Mouse (Mus musculus) midbrain, embryonic 15.5 days (tissue): ENCODE results near the gene Pde4d. TPM values are rescaled to one million over a fixed set of nuclear protein-coding genes. Genes with fewer than 3 reads are reported as not detected.

Experiments used
- ATAC-seq: fragments of 200-750 bp; cut with Nextera tagmentation; replicated peaks from 2 replicates; pipeline ENCODE4 v1.8.0; 2017; ENCODE audit warnings: moderate TSS enrichment
- H3K27ac ChIP-seq: fragments of 300-500 bp; sonication (generic); 2 replicates; pipeline ENCODE4 v1.5.1; 2015; ENCODE audit warnings: mild to moderate bottlenecking, inconsistent platforms
- H3K27me3 ChIP-seq: fragments of 300-500 bp; sonication (generic); replicated peaks from 2 replicates; pipeline ENCODE4 v1.6.1; 2015; ENCODE audit warnings: inconsistent platforms
- H3K36me3 ChIP-seq: fragments of 300-500 bp; sonication (generic); replicated peaks from 2 replicates; pipeline ENCODE4 v1.6.1; 2015; ENCODE audit warnings: inconsistent platforms
- H3K4me1 ChIP-seq: fragments of 300-500 bp; sonication (generic); 2 replicates; pipeline ENCODE4 v1.6.1; 2015; ENCODE audit warnings: inconsistent platforms
- H3K4me2 ChIP-seq: fragments of 300-500 bp; sonication (generic); 2 replicates; pipeline ENCODE4 v1.6.1; 2015; ENCODE audit warnings: inconsistent platforms, mild to moderate bottlenecking, moderate library complexity
- H3K4me3 ChIP-seq: fragments of 300-500 bp; sonication (generic); 2 replicates; pipeline ENCODE4 v1.5.1; 2015; ENCODE audit warnings: mild to moderate bottlenecking, inconsistent platforms
- H3K9ac ChIP-seq: fragments of 300-500 bp; sonication (generic); 2 replicates; pipeline ENCODE4 v1.6.1; 2015; ENCODE audit warnings: mild to moderate bottlenecking, inconsistent platforms
- H3K9me3 ChIP-seq: fragments of 300-500 bp; sonication (generic); 2 replicates; pipeline ENCODE4 v1.6.1; 2016; ENCODE audit warnings: inconsistent platforms
- WGBS: fragments of 180-500 bp; shearing (Covaris S2); methylation state at CpG from one replicate; pipeline ENCODE4 v1.1.7; 2015; ENCODE audit warnings: mixed read lengths; 5-methylcytosine and 5-hydroxymethylcytosine counted together
- polyA plus RNA-seq: library from polyadenylated mRNA; unstranded; fragments of >200 nt; fragmentation: Nextera tagmentation; extraction: Ambion mirVana; gene quantifications from 2 replicates; pipeline ENCODE4 v1.2.1, GENCODE M21; 2015

Gene Pde4d
- polyA plus RNA-seq, 1 experiment from 2014 or later: 27.1 TPM

DNA sequence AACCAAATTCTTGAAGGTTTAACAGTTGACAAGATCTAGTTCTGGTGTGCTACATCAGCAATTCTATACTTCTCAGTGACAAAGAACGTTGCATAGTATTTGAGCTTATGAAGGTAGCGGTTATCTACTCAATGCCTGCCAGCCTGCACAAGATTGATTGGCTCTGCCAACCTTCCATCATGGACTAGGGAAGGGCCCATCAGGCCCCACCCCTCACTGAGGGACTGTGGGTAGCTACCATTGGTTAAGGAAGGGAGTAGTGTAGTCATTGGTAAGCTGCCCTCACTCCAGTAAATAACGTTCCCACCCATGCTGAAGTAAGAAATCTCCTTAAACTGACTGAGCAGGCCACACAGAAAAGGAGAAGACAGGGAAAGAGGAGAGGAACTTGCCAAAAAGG, 1378.2 kb downstream of the Pde4d start:
- no peak overlapping the region for H3K4me2 ChIP-seq
- WGBS: 85% methylated on average over 3 of the region's 3 CpGs
- no peak overlapping the region for H3K9ac ChIP-seq
- H3K4me3 ChIP-seq: no peak overlapping the region
- ATAC-seq: no peak
- H3K27ac ChIP-seq: no peak overlapping the region
- no peaks in the 10 kb centered on the region for H3K36me3 ChIP-seq
- peaks cover 21% of the 10 kb centered on the region for H3K4me1 ChIP-seq
- no peaks in the 10 kb centered on the region for H3K9me3 ChIP-seq
- no peaks in the 10 kb centered on the region for H3K27me3 ChIP-seq

DNA sequence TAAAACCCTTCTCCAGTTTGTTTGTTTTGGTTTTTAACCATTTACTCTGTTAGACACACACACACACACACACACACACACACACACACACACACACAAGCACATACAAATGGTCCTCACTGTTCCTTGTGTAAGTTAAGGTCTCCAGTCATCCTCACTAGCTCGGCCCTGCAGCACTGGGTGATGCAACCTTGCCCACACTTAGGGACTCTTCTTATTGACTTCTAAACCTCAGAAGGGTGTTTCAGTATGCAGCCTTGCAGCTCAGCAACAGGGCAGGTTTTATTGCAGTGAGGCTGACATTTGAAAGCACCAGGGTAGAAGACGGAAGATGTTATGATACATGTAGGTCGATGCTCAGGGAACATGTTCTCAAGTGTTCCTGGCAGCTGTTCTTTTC, 1379.7 kb downstream of the Pde4d start:
- Histone ChIP-seq H3K9ac (no peak overlapping the region), H3K4me3 (no peak overlapping the region), H3K4me2 (no peak overlapping the region), H3K9me3 (no peaks in the 10 kb centered on the region), H3K36me3 (no peaks in the 10 kb centered on the region), H3K27ac (no peak overlapping the region), H3K27me3 (no peaks in the 10 kb centered on the region), H3K4me1 (peaks cover 6% of the 10 kb centered on the region)
- no peak for ATAC-seq
- WGBS: 85% methylated on average over 3 of the region's 3 CpGs

GRCm38 (mm10) chr13:109834935-109835334, 1385.2 kb downstream of the Pde4d start:
- Histone ChIP-seq H3K4me3 (no peak overlapping the region), H3K4me2 (no peak overlapping the region), H3K4me1 (no peaks in the 10 kb centered on the region), H3K9ac (no peak overlapping the region), H3K27me3 (no peaks in the 10 kb centered on the region), H3K27ac (no peak overlapping the region), H3K36me3 (no peaks in the 10 kb centered on the region), H3K9me3 (no peaks in the 10 kb centered on the region)
- 94% methylated on average over 3 of the region's 3 CpGs for WGBS
- no peak for ATAC-seq

DNA sequence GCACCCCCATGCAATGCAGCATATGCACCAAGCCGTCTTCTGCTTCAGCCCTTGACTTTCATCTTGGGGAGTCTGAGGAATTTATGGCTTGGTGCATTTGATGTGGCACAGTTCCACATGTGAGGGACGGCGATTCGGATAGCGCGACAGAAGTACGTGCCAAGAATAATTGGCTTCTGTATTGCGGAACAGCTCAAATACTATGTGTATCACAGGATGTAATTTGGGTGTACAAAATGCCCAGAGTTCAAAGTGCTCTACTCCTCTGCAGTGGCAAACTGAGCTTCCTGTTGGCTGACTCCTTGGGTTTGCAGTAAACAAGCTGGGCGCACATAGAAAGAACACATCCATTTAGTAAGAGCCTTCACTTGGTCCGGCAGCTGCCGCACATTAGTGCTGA, 1387.7 kb downstream of the Pde4d start:
- Histone ChIP-seq H3K27ac (no peak overlapping the region), H3K4me3 (no peak overlapping the region), H3K4me2 (no peak overlapping the region), H3K27me3 (no peaks in the 10 kb centered on the region), H3K9ac (no peak overlapping the region), H3K4me1 (no peaks in the 10 kb centered on the region), H3K9me3 (no peaks in the 10 kb centered on the region), H3K36me3 (no peaks in the 10 kb centered on the region)
- no peak for ATAC-seq
- 81% methylated on average over 11 of the region's 11 CpGs for WGBS

DNA sequence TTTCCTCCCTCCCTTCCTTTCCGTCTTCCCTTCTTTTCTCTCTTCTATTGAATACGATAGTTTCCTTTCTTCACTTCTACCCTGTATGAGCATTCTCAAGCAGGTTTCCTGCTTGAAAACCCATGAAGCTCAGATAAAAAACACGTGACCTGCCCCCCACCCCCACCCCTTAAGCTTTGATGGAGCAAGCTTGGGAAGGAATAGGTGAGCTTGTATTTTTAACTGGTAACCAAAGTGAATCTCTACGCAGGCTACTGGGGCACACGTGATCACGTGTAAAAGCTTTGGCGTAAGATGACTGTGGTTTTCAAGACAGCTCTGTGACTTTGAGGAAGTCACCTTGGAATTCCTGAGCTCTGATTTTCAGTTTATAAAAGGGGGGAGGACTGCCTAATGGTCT, 1388.2 kb downstream of the Pde4d start:
- no peak overlapping the region for H3K4me3 ChIP-seq
- H3K9ac ChIP-seq: no peak overlapping the region
- no peak overlapping the region for H3K4me2 ChIP-seq
- no peaks in the 10 kb centered on the region for H3K9me3 ChIP-seq
- no peak overlapping the region for H3K27ac ChIP-seq
- ATAC-seq: no peak
- H3K27me3 ChIP-seq: no peaks in the 10 kb centered on the region
- WGBS: 87% methylated on average over 7 of the region's 7 CpGs
- no peaks in the 10 kb centered on the region for H3K36me3 ChIP-seq
- no peaks in the 10 kb centered on the region for H3K4me1 ChIP-seq

GRCm38 (mm10) chr13:109840251-109840650, 1390.5 kb downstream of the Pde4d start:
- no peak for ATAC-seq
- 11% methylated on average over 2 of the region's 2 CpGs for WGBS
- Histone ChIP-seq H3K27ac (no peak overlapping the region), H3K4me1 (no peaks in the 10 kb centered on the region), H3K9me3 (no peaks in the 10 kb centered on the region), H3K36me3 (no peaks in the 10 kb centered on the region), H3K9ac (no peak overlapping the region), H3K4me2 (no peak overlapping the region), H3K27me3 (no peaks in the 10 kb centered on the region), H3K4me3 (no peak overlapping the region)

DNA sequence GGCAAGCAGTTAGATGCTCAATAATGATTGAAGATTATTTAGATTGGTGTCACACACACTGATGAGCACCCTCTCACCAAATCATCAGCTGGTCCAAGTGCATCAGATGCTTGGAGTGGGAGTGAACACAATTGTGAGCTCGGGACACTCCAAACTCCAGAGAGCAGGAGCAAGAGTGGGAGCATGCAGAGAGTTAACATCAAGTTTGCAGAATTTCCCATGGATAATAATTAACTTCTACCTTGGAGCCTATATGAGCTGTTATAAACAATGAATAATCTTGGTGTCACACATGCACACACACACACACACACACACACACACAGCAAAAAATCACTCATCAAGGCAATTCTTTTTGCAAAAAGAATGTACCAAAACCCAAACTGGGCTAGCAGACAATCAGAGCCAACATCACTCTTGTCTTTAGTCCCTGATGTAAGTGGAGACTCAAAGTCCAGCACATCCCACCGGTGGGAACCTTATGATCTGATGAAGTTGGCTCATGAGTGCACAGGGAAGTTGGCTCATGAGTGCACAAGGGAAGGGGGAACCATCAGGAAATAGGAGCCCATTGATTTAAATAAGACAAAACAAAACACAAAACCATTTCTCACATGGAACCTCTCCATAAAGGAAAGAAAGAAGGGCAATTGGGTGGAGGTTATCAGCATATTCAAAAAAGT, 1391.5 kb downstream of the Pde4d start:
- no peaks in the 10 kb centered on the region for H3K9me3 ChIP-seq
- H3K4me2 ChIP-seq: no peak overlapping the region
- no peaks in the 10 kb centered on the region for H3K36me3 ChIP-seq
- ATAC-seq: no peak
- no peak overlapping the region for H3K27ac ChIP-seq
- H3K9ac ChIP-seq: no peak overlapping the region
- no peak overlapping the region for H3K4me3 ChIP-seq
- no peaks in the 10 kb centered on the region for H3K27me3 ChIP-seq
- 91% methylated on average over 2 of the region's 2 CpGs for WGBS
- H3K4me1 ChIP-seq: no peaks in the 10 kb centered on the region

DNA sequence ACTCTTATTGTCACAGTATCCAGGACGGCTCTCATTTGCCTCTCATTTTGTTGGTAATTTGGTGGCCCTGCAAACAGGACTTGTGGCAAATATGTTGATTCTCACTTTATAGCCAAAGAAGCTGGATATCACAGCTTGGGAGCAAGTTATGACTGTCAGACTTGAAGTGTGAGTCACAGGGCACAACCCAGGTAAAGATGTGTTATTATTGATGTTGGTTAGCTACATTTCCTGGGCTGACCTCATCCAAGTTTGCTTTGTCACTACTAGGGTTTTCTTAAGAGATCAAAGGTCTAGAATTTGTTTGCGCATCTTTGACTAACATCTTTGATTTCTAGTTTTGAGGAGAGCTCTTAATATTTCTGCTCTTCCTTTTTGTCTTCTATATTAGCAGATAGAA, 1393.2 kb downstream of the Pde4d start:
- Histone ChIP-seq H3K36me3 (no peaks in the 10 kb centered on the region), H3K27me3 (no peaks in the 10 kb centered on the region), H3K9me3 (no peaks in the 10 kb centered on the region), H3K4me2 (no peak overlapping the region), H3K4me3 (no peak overlapping the region), H3K9ac (no peak overlapping the region), H3K27ac (no peak overlapping the region), H3K4me1 (no peaks in the 10 kb centered on the region)
- no peak for ATAC-seq
- 91% methylated on average over 2 of the region's 2 CpGs for WGBS

DNA sequence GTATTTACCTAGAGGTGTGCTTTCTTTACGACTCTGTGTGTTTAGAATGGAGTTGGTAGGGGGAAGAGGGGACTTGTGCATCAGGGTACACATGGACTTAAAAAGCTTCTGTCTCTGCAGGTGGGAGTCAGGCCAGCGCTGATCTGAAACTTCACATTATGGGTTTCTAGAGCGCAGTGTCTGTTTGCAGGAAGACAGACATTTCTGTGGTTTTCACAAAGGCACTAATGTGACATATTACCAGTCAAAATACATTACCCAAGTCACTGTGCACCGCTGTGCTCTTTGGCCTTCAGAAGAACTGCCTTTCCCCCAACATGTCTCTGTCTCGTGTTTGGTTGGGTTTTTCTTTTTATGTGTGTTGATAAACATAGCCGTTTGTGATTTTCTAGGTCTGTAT, 1395.1 kb downstream of the Pde4d start:
- no peak overlapping the region for H3K4me3 ChIP-seq
- no peaks in the 10 kb centered on the region for H3K36me3 ChIP-seq
- 89% methylated on average over 6 of the region's 6 CpGs for WGBS

DNA sequence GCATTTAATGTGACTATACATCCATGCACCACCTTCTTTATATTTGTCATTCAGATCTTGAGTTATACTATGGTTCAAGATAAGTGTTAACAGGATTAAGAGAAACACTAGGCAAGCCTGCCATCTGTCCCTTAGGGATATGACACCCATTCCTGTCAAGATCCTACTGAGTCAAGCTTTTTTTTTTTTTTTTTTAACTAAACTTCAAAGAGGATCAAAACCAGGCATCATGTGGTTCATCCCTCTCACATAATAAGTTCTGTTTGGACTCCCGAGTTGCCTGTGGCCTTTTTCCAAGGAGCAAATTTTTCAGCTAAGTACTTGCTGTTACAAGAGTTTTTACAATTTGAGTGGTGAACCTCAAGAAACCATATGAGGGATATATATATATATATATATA, 1414.1 kb downstream of the Pde4d start:
- Histone ChIP-seq H3K4me1 (no peaks in the 10 kb centered on the region), H3K4me3 (no peak overlapping the region), H3K4me2 (no peak overlapping the region), H3K9me3 (no peaks in the 10 kb centered on the region), H3K9ac (no peak overlapping the region), H3K27ac (no peak overlapping the region), H3K27me3 (no peaks in the 10 kb centered on the region), H3K36me3 (no peaks in the 10 kb centered on the region)
- ATAC-seq: no peak
- 61% methylated on average over 1 of the region's 1 CpGs for WGBS

More for the DNA sequence above, 1395.1 kb downstream of the Pde4d start:
- Histone ChIP-seq H3K27me3 (no peaks in the 10 kb centered on the region), H3K27ac (no peak overlapping the region), H3K4me1 (no peaks in the 10 kb centered on the region), H3K9ac (no peak overlapping the region), H3K9me3 (no peaks in the 10 kb centered on the region), H3K4me2 (no peak overlapping the region)
- ATAC-seq: no peak

DNA sequence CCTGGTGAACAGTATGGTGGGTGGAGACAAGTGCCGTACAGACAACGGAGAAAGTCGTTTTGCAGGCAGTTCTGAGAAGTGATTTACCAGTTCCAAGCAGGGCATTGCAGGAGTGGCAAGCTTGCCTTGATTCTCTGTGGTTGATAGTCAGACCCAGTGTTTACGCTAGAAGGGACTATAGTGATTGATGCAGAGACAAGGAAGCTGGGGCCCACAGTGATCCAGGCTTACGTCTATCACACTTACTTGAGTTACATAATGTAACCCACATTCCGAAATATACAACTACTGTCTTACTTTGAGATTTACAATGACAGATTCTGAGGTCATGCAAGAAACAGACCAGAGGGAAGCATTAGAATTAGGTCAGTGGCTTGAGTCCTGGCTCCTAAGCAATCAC, 1414.6 kb downstream of the Pde4d start:
- H3K4me1 ChIP-seq: no peaks in the 10 kb centered on the region
- no peak overlapping the region for H3K4me2 ChIP-seq
- WGBS: 92% methylated on average over 6 of the region's 6 CpGs
- H3K4me3 ChIP-seq: no peak overlapping the region
- no peak overlapping the region for H3K9ac ChIP-seq
- no peaks in the 10 kb centered on the region for H3K36me3 ChIP-seq
- no peaks in the 10 kb centered on the region for H3K9me3 ChIP-seq
- H3K27ac ChIP-seq: no peak overlapping the region
- ATAC-seq: no peak
- H3K27me3 ChIP-seq: no peaks in the 10 kb centered on the region

GRCm38 (mm10) chr13:109880392-109880791, 1430.6 kb downstream of the Pde4d start:
- no peaks in the 10 kb centered on the region for H3K9me3 ChIP-seq
- no peak overlapping the region for H3K4me3 ChIP-seq
- H3K36me3 ChIP-seq: no peaks in the 10 kb centered on the region
- 51% methylated on average over 8 of the region's 8 CpGs for WGBS
- no peak overlapping the region for H3K4me2 ChIP-seq
- no peak for ATAC-seq
- no peaks in the 10 kb centered on the region for H3K4me1 ChIP-seq
- H3K9ac ChIP-seq: no peak overlapping the region
- no peaks in the 10 kb centered on the region for H3K27me3 ChIP-seq
- no peak overlapping the region for H3K27ac ChIP-seq

- Histone ChIP-seq H3K4me3 (no peak overlapping the region), H3K4me1 (no peaks in the 10 kb centered on the region), H3K4me2 (no peak overlapping the region), H3K27ac (no peak overlapping the region), H3K36me3 (no peaks in the 10 kb centered on the region), H3K27me3 (no peaks in the 10 kb centered on the region), H3K9ac (no peak overlapping the region), H3K9me3 (no peaks in the 10 kb centered on the region)
- no peak for ATAC-seq
- 89% methylated on average over 11 of the region's 11 CpGs for WGBS
Observed at GRCm38 (mm10) chr13:109881161-109881857, 1431.6 kb downstream of the Pde4d start.
